Mouse (Mus musculus): ENCODE results near the gene Epb41l3.

GRCm38 (mm10) chr17:69277362-69277761, 201.9 kb downstream of the Epb41l3 start:
- TF ChIP-seq ZNF384 (IDR thresholded peaks at IDR 0.05; ENCODE audit: low read depth, low read length): no peak
- TF ChIP-seq CHD2 (IDR thresholded peaks at IDR 0.05; ENCODE audit: low read depth, low read length): no peak
- no peak for TF ChIP-seq ZC3H11A (IDR thresholded peaks at IDR 0.05; ENCODE audit: borderline replicate concordance, low read depth, low read length)

Measured in ES-E14 (cell line).